Mouse (Mus musculus) limb, embryonic 14.5 days (tissue): Measurements from ENCODE around the gene Trappc12. TPM values are rescaled to one million over a fixed set of nuclear protein-coding genes. Genes with fewer than 3 reads are reported as not detected.

ENCODE experiments used
- ATAC-seq: fragments of 200-750 bp; cut with Nextera tagmentation; 2 replicates; pipeline ENCODE4 v1.8.0; 2017; ENCODE audit warnings: low read depth, moderate number of reproducible peaks, moderate TSS enrichment; ENCODE audit not compliant: low FRiP score
- DNase-seq: peaks from one replicate; pipeline ENCODE4 v3.0.0-alpha.2; 2015; ENCODE audit warnings: low spot score
- H3K27ac ChIP-seq: fragments of 300-500 bp; sonication (generic); replicated peaks from 2 replicates; pipeline ENCODE4 v1.5.1; 2014; ENCODE audit warnings: low read depth, mild to moderate bottlenecking, low read length, moderate library complexity, mixed read lengths
- H3K27me3 ChIP-seq: fragments of 300-500 bp; sonication (generic); 2 replicates; pipeline ENCODE4 v1.6.1; 2014; ENCODE audit warnings: low read length, mixed read lengths; ENCODE audit not compliant: control insufficient read depth, insufficient read depth
- H3K36me3 ChIP-seq: fragments of 300-500 bp; sonication (generic); 2 replicates; pipeline ENCODE4 v1.6.1; 2014; ENCODE audit warnings: mild to moderate bottlenecking, low read length, moderate library complexity, mixed read lengths; ENCODE audit not compliant: control insufficient read depth, insufficient read depth
- H3K4me1 ChIP-seq: fragments of 300-500 bp; sonication (generic); 2 replicates; pipeline ENCODE4 v1.6.1; 2014; ENCODE audit warnings: antibody characterized with exemption, low read length, mixed read lengths; ENCODE audit not compliant: control insufficient read depth, insufficient read depth
- H3K4me2 ChIP-seq: fragments of 300-500 bp; sonication (generic); replicated peaks from 2 replicates; pipeline ENCODE4 v1.6.1; 2014; ENCODE audit warnings: low read depth, mild to moderate bottlenecking, low read length, moderate library complexity; ENCODE audit not compliant: severe bottlenecking
- H3K4me3 ChIP-seq: fragments of 300-500 bp; sonication (generic); replicated peaks from 2 replicates; pipeline ENCODE4 v1.5.1; 2014; ENCODE audit warnings: low read length
- H3K9ac ChIP-seq: fragments of 300-500 bp; sonication (generic); 2 replicates; pipeline ENCODE4 v1.6.1; 2014; ENCODE audit warnings: mild to moderate bottlenecking, low read depth, low read length, moderate library complexity; ENCODE audit not compliant: severe bottlenecking
- H3K9me3 ChIP-seq: fragments of 300-500 bp; sonication (generic); 2 replicates; pipeline ENCODE4 v1.6.1; 2016; ENCODE audit warnings: low read length; ENCODE audit not compliant: control insufficient read depth
- POLR2A ChIP-seq: fragments of 200-500 bp; IDR thresholded peaks from 2 replicates; pipeline ENCODE4 v1.8.0; 2012; ENCODE audit warnings: inconsistent platforms, mild to moderate bottlenecking, moderate library complexity, borderline replicate concordance; ENCODE audit not compliant: insufficient read depth, insufficient read length; ENCODE audit errors: extremely low read depth
- WGBS: fragments of 180-500 bp; shearing (Covaris S2); extraction: QIAGEN DNeasy Blood & Tissue Kit; methylation state at CpG from one replicate; pipeline ENCODE4 v1.1.7; 2014; 5-methylcytosine and 5-hydroxymethylcytosine counted together
- polyA plus RNA-seq, 2 experiments: library from polyadenylated mRNA; depleted of rRNA in 1 of 2; stranded (reverse) in 1 of 2; unstranded in 1 of 2; fragments of >200 nt; fragmentation: Nextera tagmentation in 1 of 2; extraction: Ambion mirVana in 1 of 2; gene quantifications; 2 replicates each; pipeline versions ENCODE4 v1.2.1 to v1.2.3; 2012 to 2014

Gene Trappc12
- polyA plus RNA-seq, 2 experiments: 36.0 to 37.2 TPM

DNA sequence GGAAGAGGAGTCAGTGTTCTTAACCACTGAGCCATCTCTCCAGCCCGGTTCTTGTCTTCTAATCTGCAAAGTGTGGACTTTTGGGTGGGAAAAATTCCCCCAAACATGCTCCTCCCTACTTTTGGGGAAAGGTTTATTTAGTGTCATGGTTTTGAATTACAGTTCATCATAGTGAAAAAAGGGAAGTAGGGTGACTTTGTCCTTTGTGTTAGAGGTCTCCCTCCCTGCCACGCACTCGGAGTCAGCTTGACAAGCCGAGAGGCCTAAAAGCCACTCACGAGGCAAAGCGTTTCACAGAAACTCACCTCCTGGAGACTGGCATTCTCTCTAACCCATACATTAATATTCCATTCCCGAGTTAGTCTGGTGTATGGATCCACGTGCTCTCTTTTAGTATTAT is 17.6 kb downstream of the Trappc12 start:
- WGBS: 92% methylated on average over 8 of the region's 8 CpGs
- DNase-seq: no peak
- Histone ChIP-seq H3K4me1 (no peaks in the 10 kb centered on the region), H3K9me3 (no peaks in the 10 kb centered on the region), H3K4me3 (no peak overlapping the region), H3K36me3 (peaks cover 65% of the 10 kb centered on the region), H3K27me3 (no peaks in the 10 kb centered on the region), H3K27ac (no peak overlapping the region), H3K4me2 (no peak overlapping the region), H3K9ac (no peak overlapping the region)
- no peak for ATAC-seq
- no peak for TF ChIP-seq POLR2A

DNA sequence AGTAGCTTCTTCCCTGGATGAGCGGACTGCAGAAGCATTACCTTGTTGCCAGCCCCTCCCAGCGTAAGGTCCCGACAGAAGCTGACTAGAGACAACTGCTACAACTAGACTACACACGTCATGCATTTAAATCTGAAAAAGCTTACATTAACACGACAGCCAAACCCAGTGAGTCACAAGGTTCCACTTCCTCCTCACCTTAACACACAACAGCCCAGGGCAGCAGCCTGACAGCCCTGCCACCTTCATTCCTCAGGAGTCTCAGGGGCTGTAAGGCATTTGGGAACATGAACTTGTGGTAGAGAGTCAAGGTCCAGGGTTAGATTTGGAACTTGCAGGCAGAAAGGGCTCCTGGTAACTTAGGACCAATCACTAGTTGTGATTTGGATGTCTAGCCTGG is 23.2 kb downstream of the Trappc12 start:
- TF ChIP-seq POLR2A: no peak
- H3K27ac ChIP-seq: no peak overlapping the region
- no peaks in the 10 kb centered on the region for H3K4me1 ChIP-seq
- no peak overlapping the region for H3K4me3 ChIP-seq
- H3K36me3 ChIP-seq: peaks cover 53% of the 10 kb centered on the region
- ATAC-seq: no peak
- no peak overlapping the region for H3K9ac ChIP-seq
- 86% methylated on average over 5 of the region's 5 CpGs for WGBS
- H3K27me3 ChIP-seq: no peaks in the 10 kb centered on the region
- no peaks in the 10 kb centered on the region for H3K9me3 ChIP-seq
- DNase-seq: no peak
- H3K4me2 ChIP-seq: no peak overlapping the region

GRCm38 (mm10) chr12:28726204-28726603 is 24.1 kb downstream of the Trappc12 start:
- H3K27ac ChIP-seq: no peak overlapping the region
- no peak for TF ChIP-seq POLR2A
- no peak overlapping the region for H3K9ac ChIP-seq
- no peak overlapping the region for H3K4me2 ChIP-seq
- ATAC-seq (no peak), DNase-seq (no peak)
- H3K36me3 ChIP-seq: peaks cover 54% of the 10 kb centered on the region
- H3K4me3 ChIP-seq: no peak overlapping the region
- 89% methylated on average over 4 of the region's 4 CpGs for WGBS
- no peaks in the 10 kb centered on the region for H3K4me1 ChIP-seq
- no peaks in the 10 kb centered on the region for H3K9me3 ChIP-seq
- H3K27me3 ChIP-seq: no peaks in the 10 kb centered on the region

GRCm38 (mm10) chr12:28724366-28724765 is 25.9 kb downstream of the Trappc12 start:
- no peaks in the 10 kb centered on the region for H3K27me3 ChIP-seq
- peaks cover 54% of the 10 kb centered on the region for H3K36me3 ChIP-seq
- 92% methylated on average over 3 of the region's 3 CpGs for WGBS
- no peaks in the 10 kb centered on the region for H3K4me1 ChIP-seq
- DNase-seq (no peak), ATAC-seq (no peak)
- H3K9me3 ChIP-seq: no peaks in the 10 kb centered on the region
- no peak overlapping the region for H3K9ac ChIP-seq
- no peak overlapping the region for H3K4me3 ChIP-seq
- no peak for TF ChIP-seq POLR2A
- H3K27ac ChIP-seq: no peak overlapping the region
- H3K4me2 ChIP-seq: no peak overlapping the region

GRCm38 (mm10) chr12:28718106-28718505 is 32.2 kb downstream of the Trappc12 start:
- no peak for DNase-seq
- Histone ChIP-seq H3K27ac (no peak overlapping the region), H3K27me3 (no peaks in the 10 kb centered on the region), H3K9me3 (no peaks in the 10 kb centered on the region), H3K4me3 (no peak overlapping the region), H3K36me3 (peaks cover 48% of the 10 kb centered on the region), H3K4me1 (no peaks in the 10 kb centered on the region), H3K4me2 (no peak overlapping the region), H3K9ac (no peak overlapping the region)
- no peak for TF ChIP-seq POLR2A
- ATAC-seq: no peak
- 97% methylated on average over 2 of the region's 2 CpGs for WGBS

DNA sequence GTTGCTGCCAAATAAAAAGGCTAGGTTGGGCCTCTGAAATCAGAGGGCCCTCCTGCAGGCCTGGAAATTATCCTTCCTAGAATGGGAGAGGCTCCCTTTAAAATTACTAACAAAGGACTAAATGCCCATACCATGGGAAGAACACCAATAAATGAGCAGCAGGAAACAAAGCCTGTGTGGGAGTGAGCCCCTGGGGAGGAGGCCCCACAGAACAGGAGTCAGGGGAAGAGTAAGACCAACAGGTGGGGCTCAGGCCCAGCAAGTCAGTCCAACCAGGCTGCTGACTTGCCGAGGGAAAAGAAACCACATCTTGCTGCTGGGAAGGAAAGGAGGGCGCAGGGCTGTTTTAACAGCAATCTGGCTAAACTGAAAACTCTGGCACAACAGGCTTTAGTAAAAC is 33.2 kb downstream of the Trappc12 start:
- peaks cover 49% of the 10 kb centered on the region for H3K36me3 ChIP-seq
- no peaks in the 10 kb centered on the region for H3K27me3 ChIP-seq
- H3K4me3 ChIP-seq: no peak overlapping the region
- no peak overlapping the region for H3K9ac ChIP-seq
- no peak for DNase-seq
- no peak for TF ChIP-seq POLR2A
- H3K4me2 ChIP-seq: no peak overlapping the region
- no peaks in the 10 kb centered on the region for H3K9me3 ChIP-seq
- H3K27ac ChIP-seq: no peak overlapping the region
- WGBS: 69% methylated on average over 2 of the region's 2 CpGs
- no peak for ATAC-seq
- no peaks in the 10 kb centered on the region for H3K4me1 ChIP-seq
